In genomic region chr17:46543661-46544060, GRCm38 (mm10) we compare ENCODE assay signal across 28 mouse cellular contexts. TPM values are rescaled to one million over a fixed set of nuclear protein-coding genes. Genes with fewer than 3 reads are reported as not detected.
DNase-seq lines count a peak whose midpoint lies in the region; ATAC-seq lines count a peak whose summit lies in the region.
"Had no signal": no experiment of that assay in that cellular context is flagged by ENCODE, and none has a peak within 500 bp of the region (broad histone marks: within the 10 kb centered on the region; RNA-seq: fewer than 3 reads in every experiment).

No protein-coding gene starts in this region.

- WGBS in midbrain, embryonic 13.5 days: 90% methylated on average over 12 of the region's 12 CpGs
- WGBS in midbrain, embryonic 14.5 days: 91% methylated on average over 12 of the region's 12 CpGs

- H3K9ac ChIP-seq in midbrain, embryonic 13.5 days (replicated peaks): 0 out of 2 replicates have a peak overlapping the region, but pooled peaks have one; percentile 7
- H3K9ac ChIP-seq in midbrain, embryonic 14.5 days (replicated peaks; ENCODE audit: low read length): no peak overlapping the region
- H3K9ac ChIP-seq: forebrain, embryonic 13.5 days; heart, embryonic 15.5 days; hindbrain, embryonic 14.5 days; limb, embryonic 12.5 days; lung, embryonic 15.5 days; neural tube, embryonic 13.5 days had no signal

- no peak overlapping the region for H3K4me3 ChIP-seq in midbrain, embryonic 13.5 days (replicated peaks)
- no peak overlapping the region for H3K4me3 ChIP-seq in midbrain, embryonic 14.5 days (replicated peaks; ENCODE audit: low read depth, low read length)
- H3K4me3 ChIP-seq: forebrain, embryonic 13.5 days; heart, embryonic 10.5 days; heart, embryonic 15.5 days; limb, embryonic 12.5 days; lung, embryonic 15.5 days; neural tube, embryonic 13.5 days had no signal

- H3K36me3 ChIP-seq in midbrain, embryonic 13.5 days: peaks cover 49% of the 10 kb centered on the region
- peaks cover 51% of the 10 kb centered on the region for H3K36me3 ChIP-seq in midbrain, embryonic 14.5 days (ENCODE audit: control insufficient read depth, insufficient read depth, low read length)

- peaks cover 26% of the 10 kb centered on the region for H3K4me1 ChIP-seq in midbrain, embryonic 13.5 days (replicated peaks)
- H3K4me1 ChIP-seq in midbrain, embryonic 14.5 days (ENCODE audit: control insufficient read depth, insufficient read depth, low read length): peaks cover 4% of the 10 kb centered on the region; the same call in 1 of the 2 replicates

- no peak overlapping the region for H3K27ac ChIP-seq in midbrain, embryonic 13.5 days
- no peak overlapping the region for H3K27ac ChIP-seq in midbrain, embryonic 14.5 days (replicated peaks; ENCODE audit: low read depth, low read length)
- H3K27ac ChIP-seq: forebrain, embryonic 13.5 days; heart, embryonic 10.5 days; heart, embryonic 15.5 days; hindbrain, embryonic 14.5 days; limb, embryonic 12.5 days; lung, embryonic 15.5 days; neural tube, embryonic 13.5 days had no signal

- H3K27me3 ChIP-seq in midbrain, embryonic 13.5 days: peaks cover 13% of the 10 kb centered on the region
- 0 out of 2 replicates have a peak, but pooled peaks cover 5% of the 10 kb centered on the region for H3K27me3 ChIP-seq in midbrain, embryonic 14.5 days (ENCODE audit: control insufficient read depth, insufficient read depth, low read length)
- H3K27me3 ChIP-seq: CH12.LX had no signal

- DNase-seq in layer of hippocampus, adult 18-20 months (ENCODE audit: low spot score in 2 of 2): peak; percentile 10 to 55
- DNase-seq in layer of hippocampus, postnatal 10 days (ENCODE audit: low spot score in 2 of 2): no peak
- no peak for DNase-seq in midbrain, embryonic 14.5 days
- DNase-seq in brain, adult 2 months (ENCODE audit: low read depth, low spot score): peak; percentile 51
- no peak for DNase-seq in kidney, postnatal 4 days
- DNase-seq: adrenal gland, postnatal 14 days; cerebellum, adult 11-12 months; cerebellum, adult 9-11 months; gastrocnemius, postnatal 25 days; heart, adult 11 months; heart, postnatal 36 days; kidney, adult 9 months; kidney, postnatal 10 days; lung, postnatal 36 days had no signal

- H3K4me2 ChIP-seq in midbrain, embryonic 13.5 days (replicated peaks): no peak overlapping the region
- no peak overlapping the region for H3K4me2 ChIP-seq in midbrain, embryonic 14.5 days (ENCODE audit: low read length)
- H3K4me2 ChIP-seq: forebrain, embryonic 13.5 days; heart, embryonic 15.5 days; hindbrain, embryonic 14.5 days; limb, embryonic 12.5 days; liver, embryonic 11.5 days; lung, embryonic 15.5 days; midbrain, embryonic 11.5 days; neural tube, embryonic 13.5 days had no signal

- H3K9me3 ChIP-seq in midbrain, embryonic 13.5 days: no peaks in the 10 kb centered on the region
- H3K9me3 ChIP-seq in midbrain, embryonic 14.5 days (ENCODE audit: control insufficient read depth, low read length): no peaks in the 10 kb centered on the region
- H3K9me3 ChIP-seq: forebrain, embryonic 13.5 days; heart, embryonic 10.5 days; heart, embryonic 15.5 days; limb, embryonic 12.5 days; lung, embryonic 15.5 days; neural tube, embryonic 13.5 days had no signal

- ATAC-seq in midbrain, embryonic 13.5 days: no peak
- ATAC-seq in midbrain, embryonic 14.5 days (ENCODE audit: low FRiP score, low TSS enrichment): no peak
- ATAC-seq: forebrain, embryonic 13.5 days; intestine, postnatal 0 days had no signal

RNA-seq across cellular contexts. Expression of gene Cul9, which starts 2.5 kb away (rescaled TPM):
- total RNA-seq in layer of hippocampus, adult 18-20 months (2021): 10 to 100 TPM; 61.8 to 66.4 TPM
- total RNA-seq in layer of hippocampus, postnatal 10 days (2021): 10 to 100 TPM; 42.1 to 52.6 TPM
- polyA plus RNA-seq in midbrain, embryonic 13.5 days (2015; fragmentation: Nextera tagmentation; extraction: Ambion mirVana): 18.7 and 20.3 TPM in 2 replicates
- 13.6 and 20.6 TPM in 2 replicates for polyA plus RNA-seq in midbrain, embryonic 14.5 days (2014; fragmentation: Nextera tagmentation; extraction: Ambion mirVana)

RNA-seq across cellular contexts. Expression of gene Srf, which starts 12.3 kb away (rescaled TPM):
- 10 to 100 TPM; 80.8 to 89.0 TPM for total RNA-seq in layer of hippocampus, adult 18-20 months (2021)
- 10 to 100 TPM; 46.4 to 53.9 TPM for total RNA-seq in layer of hippocampus, postnatal 10 days (2021)
- 4.1 and 6.0 TPM in 2 replicates for polyA plus RNA-seq in midbrain, embryonic 13.5 days (2015; fragmentation: Nextera tagmentation; extraction: Ambion mirVana)
- 4.2 and 5.9 TPM in 2 replicates for polyA plus RNA-seq in midbrain, embryonic 14.5 days (2014; fragmentation: Nextera tagmentation; extraction: Ambion mirVana)

RNA-seq across cellular contexts. Expression of gene Dnph1, which starts 47.1 kb away (rescaled TPM):
- 1 to 10 TPM; 5.1 to 5.9 TPM for total RNA-seq in layer of hippocampus, adult 18-20 months (2021)
- 1 to 10 TPM; 6.0 to 7.6 TPM for total RNA-seq in layer of hippocampus, postnatal 10 days (2021)
- polyA plus RNA-seq in midbrain, embryonic 13.5 days (2015; fragmentation: Nextera tagmentation; extraction: Ambion mirVana): 31.6 and 32.4 TPM in 2 replicates
- 17.2 and 20.4 TPM in 2 replicates for polyA plus RNA-seq in midbrain, embryonic 14.5 days (2014; fragmentation: Nextera tagmentation; extraction: Ambion mirVana)

RNA-seq across cellular contexts. Expression of gene Ttbk1, which starts 56.2 kb away (rescaled TPM):
- total RNA-seq in layer of hippocampus, adult 18-20 months (2021): 100 to 1,000 TPM; 117 to 120 TPM
- total RNA-seq in layer of hippocampus, postnatal 10 days (2021): 100 to 1,000 TPM; 106 to 107 TPM
- 4.6 and 5.0 TPM in 2 replicates for polyA plus RNA-seq in midbrain, embryonic 13.5 days (2015; fragmentation: Nextera tagmentation; extraction: Ambion mirVana)
- 6.1 and 6.2 TPM in 2 replicates for polyA plus RNA-seq in midbrain, embryonic 14.5 days (2014; fragmentation: Nextera tagmentation; extraction: Ambion mirVana)
- total RNA-seq: megakaryocyte, adult 5-6 weeks had no signal
- polyA plus RNA-seq: liver, embryonic 16.5 days had no signal

Comparison
In these comparisons a context has a peak if more than half of its experiments do, and no peak if none do; other contexts are left out.
1. DNase-seq: peak in layer of hippocampus, adult 18-20 months (2 of 2) and brain, adult 2 months (single experiment); none in layer of hippocampus, postnatal 10 days (0 of 2), midbrain, embryonic 14.5 days (single experiment) and kidney, postnatal 4 days (0 of 2).